Mouse (Mus musculus) cerebellum, adult 18-20 months (tissue): ENCODE measurements around the gene Mrps33.

ENCODE experiments used
- DNase-seq, 2 experiments: peaks; one replicate each; pipeline ENCODE4 v3.0.0; 2021

Gene Mrps33

DNA sequence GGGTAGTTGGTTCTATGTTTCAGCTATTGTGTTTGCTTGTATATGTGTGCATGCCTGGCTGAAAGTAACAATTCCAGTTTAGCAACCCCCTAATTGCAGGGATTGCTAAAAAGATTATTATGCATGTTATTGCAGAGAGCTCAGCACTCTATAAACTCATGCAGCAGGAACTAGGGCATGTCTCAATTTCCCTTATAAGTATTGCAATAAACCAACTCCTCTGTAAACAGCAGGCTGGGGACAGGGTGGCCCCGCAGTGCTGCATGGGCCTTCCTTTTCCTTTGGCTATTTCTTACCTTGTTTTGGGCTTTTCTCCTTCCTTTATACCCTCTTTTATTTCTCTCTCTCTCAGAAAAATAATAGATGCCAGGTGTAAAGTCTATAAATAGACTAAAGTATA lies 32.3 kb downstream of the Mrps33 start:
- DNase-seq, result no peak

DNA sequence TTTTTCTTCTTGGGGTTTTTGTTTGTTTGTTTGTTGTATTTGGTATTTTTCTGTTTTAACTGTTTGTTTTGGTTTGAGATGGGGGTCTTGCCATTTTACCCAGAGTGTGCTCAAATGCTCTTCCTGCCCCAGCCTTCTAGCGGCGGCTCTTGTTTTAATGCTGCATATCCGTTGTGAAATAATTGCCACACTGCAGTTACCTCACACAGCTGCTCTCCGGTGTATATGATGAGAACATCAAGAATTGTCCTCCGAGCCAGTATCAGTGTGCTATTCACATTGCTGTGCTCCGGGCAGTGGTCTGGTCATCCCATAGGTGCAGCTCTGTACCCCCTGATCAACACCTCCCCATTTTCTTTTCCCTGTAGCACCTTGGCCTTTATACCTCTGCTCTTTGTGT lies 34.5 kb downstream of the Mrps33 start:
- no peak for DNase-seq

DNA sequence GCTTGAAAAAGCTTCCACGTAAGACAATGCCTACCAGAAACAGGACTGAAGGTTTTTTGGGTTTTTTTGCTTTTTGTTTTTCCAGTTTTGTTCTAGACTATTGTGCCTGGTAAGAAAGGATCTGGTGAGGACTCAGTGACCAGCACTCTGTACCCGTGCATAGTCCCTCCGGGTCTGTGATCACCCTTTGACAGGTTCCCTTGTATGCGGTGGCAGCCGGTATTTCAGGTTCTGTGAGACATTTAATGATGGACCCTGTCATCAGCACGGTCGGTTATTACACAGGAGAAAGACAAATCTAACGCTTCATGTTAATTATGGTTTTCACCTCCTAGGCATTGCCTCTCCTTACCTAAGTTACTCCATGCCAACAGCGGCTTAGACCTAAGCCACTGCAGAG lies 35.8 kb downstream of the Mrps33 start:
- DNase-seq, result no peak

DNA sequence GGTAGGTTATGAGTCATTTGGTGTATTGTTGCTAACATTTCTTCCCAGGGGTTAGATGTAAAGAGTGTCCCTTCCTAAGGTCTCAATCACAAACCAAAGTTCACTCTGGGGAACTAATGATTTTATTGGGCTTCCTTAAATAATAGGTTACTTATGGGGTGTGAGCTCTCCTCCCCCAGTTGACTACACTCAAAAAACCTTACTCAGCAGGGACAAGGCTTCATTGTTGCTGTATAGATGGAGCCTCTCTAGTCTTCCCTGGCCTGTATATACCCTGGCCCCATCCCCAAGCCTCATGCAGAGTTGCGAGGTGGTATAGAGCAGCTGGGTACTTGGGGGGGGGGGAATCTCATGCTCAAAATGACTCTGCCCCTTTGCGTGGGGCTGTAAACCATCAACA lies 53.6 kb downstream of the Mrps33 start:
- no peak for DNase-seq
